Mouse (Mus musculus): ENCODE results near the gene Sftpa1. TPM values are rescaled to one million over a fixed set of nuclear protein-coding genes. Genes with fewer than 3 reads are reported as not detected.

Sftpa1 gene
- polyA plus RNA-seq, 1 experiment from 2014 or later, result 1.5 TPM

GRCm38 (mm10) chr14:41146035-41146434 lies 14.5 kb downstream of the Sftpa1 start:
- no peaks in the 10 kb centered on the region for H3K36me3 ChIP-seq (ENCODE audit: control insufficient read depth, insufficient read depth)
- ATAC-seq (replicated peaks; ENCODE audit: extremely low read depth, insufficient read depth, low FRiP score), result no peak
- H3K27ac ChIP-seq (ENCODE audit: low read length), result no peak overlapping the region
- no peak overlapping the region for H3K4me2 ChIP-seq (ENCODE audit: low read depth, low read length)
- no peak overlapping the region for H3K4me3 ChIP-seq (ENCODE audit: low read length)
- no peaks in the 10 kb centered on the region for H3K9me3 ChIP-seq (replicated peaks; ENCODE audit: control insufficient read depth, low read length)
- no peaks in the 10 kb centered on the region for H3K27me3 ChIP-seq (ENCODE audit: control insufficient read depth, insufficient read depth, low read length)
- no peak overlapping the region for H3K9ac ChIP-seq (ENCODE audit: low read length)
- 43% methylated on average over 6 of the region's 6 CpGs for WGBS
- H3K4me1 ChIP-seq (ENCODE audit: control insufficient read depth, insufficient read depth, low read length), result no peaks in the 10 kb centered on the region

DNA sequence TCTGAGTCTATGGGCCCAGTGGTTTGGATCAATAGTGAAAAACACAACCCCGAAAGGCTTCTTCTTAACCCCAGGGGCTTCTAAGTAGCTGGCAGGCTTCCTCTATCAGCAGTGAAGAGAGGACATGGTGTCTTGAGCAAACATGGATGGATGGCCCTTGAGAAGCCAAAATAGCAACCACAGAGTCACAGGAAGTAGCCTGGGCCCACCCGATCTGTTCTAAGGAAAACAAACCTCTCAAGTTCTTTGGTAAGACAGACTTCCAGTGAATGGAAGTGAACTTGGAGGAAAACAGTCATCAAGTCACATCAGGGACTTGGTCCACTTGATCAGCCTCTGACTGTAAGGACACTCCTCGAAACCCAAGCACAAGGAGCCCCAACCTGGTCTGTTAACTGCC lies 15.3 kb downstream of the Sftpa1 start:
- Histone ChIP-seq H3K36me3 (ENCODE audit: control insufficient read depth, insufficient read depth) (no peaks in the 10 kb centered on the region), H3K27ac (ENCODE audit: low read length) (no peak overlapping the region), H3K9me3 (replicated peaks; ENCODE audit: control insufficient read depth, low read length) (no peaks in the 10 kb centered on the region), H3K4me1 (ENCODE audit: control insufficient read depth, insufficient read depth, low read length) (no peaks in the 10 kb centered on the region), H3K4me2 (ENCODE audit: low read depth, low read length) (no peak overlapping the region), H3K27me3 (ENCODE audit: control insufficient read depth, insufficient read depth, low read length) (no peaks in the 10 kb centered on the region), H3K9ac (ENCODE audit: low read length) (no peak overlapping the region), H3K4me3 (ENCODE audit: low read length) (no peak overlapping the region)
- WGBS, result 75% methylated on average over 3 of the region's 3 CpGs
- no peak for ATAC-seq (replicated peaks; ENCODE audit: extremely low read depth, insufficient read depth, low FRiP score)

DNA sequence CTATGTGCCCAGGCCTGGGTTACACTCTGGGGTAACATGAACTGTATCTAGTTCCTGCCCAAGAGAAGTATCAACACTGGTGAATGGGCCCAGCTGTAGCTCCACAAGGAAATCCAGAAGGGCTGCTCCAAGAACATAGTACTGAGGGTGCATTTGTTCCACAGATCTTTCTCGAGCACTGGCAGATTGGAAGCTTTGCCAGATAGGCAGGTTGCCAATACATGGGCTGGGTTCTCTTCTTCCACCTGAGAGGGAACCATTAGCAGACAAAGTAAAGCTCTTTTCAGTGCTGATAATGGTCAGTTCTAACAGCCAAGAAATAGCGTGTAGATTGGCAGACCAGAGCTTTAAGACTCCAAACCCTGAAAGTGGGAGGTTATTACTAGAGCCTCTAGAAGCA lies 15.8 kb downstream of the Sftpa1 start:
- H3K27me3 ChIP-seq (ENCODE audit: control insufficient read depth, insufficient read depth, low read length), result no peaks in the 10 kb centered on the region
- WGBS, result 35% methylated on average over 2 of the region's 2 CpGs
- H3K9ac ChIP-seq (ENCODE audit: low read length), result no peak overlapping the region
- H3K4me2 ChIP-seq (ENCODE audit: low read depth, low read length), result no peak overlapping the region
- no peak for ATAC-seq (replicated peaks; ENCODE audit: extremely low read depth, insufficient read depth, low FRiP score)
- H3K9me3 ChIP-seq (replicated peaks; ENCODE audit: control insufficient read depth, low read length), result no peaks in the 10 kb centered on the region
- no peak overlapping the region for H3K4me3 ChIP-seq (ENCODE audit: low read length)
- no peaks in the 10 kb centered on the region for H3K36me3 ChIP-seq (ENCODE audit: control insufficient read depth, insufficient read depth)
- H3K27ac ChIP-seq (ENCODE audit: low read length), result no peak overlapping the region
- H3K4me1 ChIP-seq (ENCODE audit: control insufficient read depth, insufficient read depth, low read length), result no peaks in the 10 kb centered on the region

DNA sequence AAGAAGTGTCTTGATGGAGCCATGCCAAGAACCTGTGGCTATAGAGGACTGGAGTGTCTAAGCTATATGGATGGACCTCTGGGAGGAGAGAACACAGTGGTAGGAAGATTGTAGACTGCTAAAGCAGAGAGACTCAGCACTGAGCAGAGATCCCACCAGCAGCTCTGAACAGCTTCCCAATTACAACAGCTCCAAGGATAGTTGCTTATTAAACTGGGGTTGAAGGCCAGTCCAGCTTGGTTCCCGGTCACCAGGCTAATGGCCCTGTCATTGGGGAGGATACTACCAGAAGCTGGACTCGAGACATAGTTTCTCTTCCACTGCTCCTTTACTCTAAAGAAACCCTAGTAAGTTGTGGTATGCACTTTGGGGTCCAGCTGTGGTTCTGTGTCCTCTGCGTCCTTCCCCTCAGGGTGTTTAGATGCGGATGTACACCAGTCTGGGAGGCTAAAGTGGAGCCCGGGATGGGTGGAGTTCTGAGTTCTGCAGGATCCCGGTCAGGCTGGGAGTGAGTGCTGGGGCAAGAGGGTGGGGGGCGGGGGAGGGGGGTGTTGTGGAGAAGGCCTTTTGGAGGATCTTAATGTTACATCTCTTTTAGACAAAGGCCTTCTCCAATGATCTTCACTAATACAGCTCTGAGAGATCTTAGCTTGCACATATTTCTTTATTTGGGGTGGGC lies 19.8 kb downstream of the Sftpa1 start, which contains the start of gene Mbl1:
TSS of gene Mbl1 (plus strand) at position 239 of the 679 bp plus-strand sequence.
- Histone ChIP-seq H3K4me2 (ENCODE audit: low read depth, low read length) (no peak within 1 kb of the TSS), H3K9me3 (replicated peaks; ENCODE audit: control insufficient read depth, low read length) (no peaks in the 10 kb centered on the region), H3K27me3 (ENCODE audit: control insufficient read depth, insufficient read depth, low read length) (0 out of 2 replicates have a peak, but pooled peaks cover 2% of the 10 kb centered on the region), H3K9ac (ENCODE audit: low read length) (no peak within 1 kb of the TSS), H3K4me3 (ENCODE audit: low read length) (no peak within 1 kb of the TSS), H3K27ac (ENCODE audit: low read length) (no peak within 1 kb of the TSS), H3K36me3 (ENCODE audit: control insufficient read depth, insufficient read depth) (no peaks in the 10 kb centered on the region), H3K4me1 (ENCODE audit: control insufficient read depth, insufficient read depth, low read length) (no peaks in the 10 kb centered on the region)
- no peak for ATAC-seq (replicated peaks; ENCODE audit: extremely low read depth, insufficient read depth, low FRiP score)
- WGBS, result 78% methylated on average over 7 of the region's 7 CpGs

DNA sequence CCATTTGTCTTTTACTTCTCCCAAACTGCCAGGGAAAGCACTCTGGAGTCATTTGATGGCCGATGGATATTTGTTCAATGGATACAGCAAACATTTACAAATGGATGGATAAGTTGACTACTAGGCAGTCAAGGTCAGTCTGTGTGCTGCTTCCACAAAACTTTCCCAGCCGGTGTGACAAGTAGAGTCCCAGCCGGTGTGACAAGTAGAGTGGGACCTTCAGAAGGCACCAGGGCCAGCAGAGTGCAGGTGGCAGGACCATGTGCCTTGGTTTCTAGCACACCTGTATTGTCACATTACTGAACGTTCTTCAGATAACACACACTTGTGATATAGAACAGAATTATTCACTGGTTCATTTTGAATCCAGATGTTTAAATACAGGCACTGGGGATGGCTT lies 28.5 kb downstream of the Sftpa1 start:
- H3K9me3 ChIP-seq (replicated peaks; ENCODE audit: control insufficient read depth, low read length), result no peaks in the 10 kb centered on the region
- no peaks in the 10 kb centered on the region for H3K36me3 ChIP-seq (ENCODE audit: control insufficient read depth, insufficient read depth)
- H3K27me3 ChIP-seq (ENCODE audit: control insufficient read depth, insufficient read depth, low read length), result no peaks in the 10 kb centered on the region
- no peak overlapping the region for H3K27ac ChIP-seq (ENCODE audit: low read length)
- no peak overlapping the region for H3K4me3 ChIP-seq (ENCODE audit: low read length)
- no peak for ATAC-seq (replicated peaks; ENCODE audit: extremely low read depth, insufficient read depth, low FRiP score)
- H3K4me2 ChIP-seq (ENCODE audit: low read depth, low read length), result no peak overlapping the region
- 61% methylated on average over 4 of the region's 4 CpGs for WGBS
- 0 out of 2 replicates have a peak, but pooled peaks cover 3% of the 10 kb centered on the region for H3K4me1 ChIP-seq (ENCODE audit: control insufficient read depth, insufficient read depth, low read length)
- H3K9ac ChIP-seq (ENCODE audit: low read length), result no peak overlapping the region

DNA sequence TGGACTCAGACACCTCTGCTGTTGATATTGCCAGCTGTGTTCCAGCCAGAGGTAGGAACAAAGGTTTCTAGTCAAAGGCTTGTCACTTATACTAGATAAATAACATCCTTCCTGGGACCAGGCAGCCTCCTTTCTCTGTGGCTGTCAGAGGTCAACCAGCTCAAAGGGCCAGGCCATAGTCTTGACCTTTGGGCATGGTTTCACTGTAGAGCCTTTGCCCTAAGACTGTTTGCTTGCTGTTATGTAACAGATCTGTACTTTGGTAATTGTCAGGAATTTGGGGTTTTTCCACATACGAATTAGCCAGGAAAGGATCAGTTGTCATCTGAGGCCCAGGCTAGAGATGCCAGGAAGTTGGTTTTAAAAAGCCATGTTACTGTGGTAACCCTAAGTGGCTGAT lies 29.2 kb downstream of the Sftpa1 start:
- peak; percentile 45; the same call in 1 of the 2 replicates for ATAC-seq (replicated peaks; ENCODE audit: extremely low read depth, insufficient read depth, low FRiP score)
- H3K4me3 ChIP-seq (ENCODE audit: low read length), result no peak overlapping the region
- H3K36me3 ChIP-seq (ENCODE audit: control insufficient read depth, insufficient read depth), result no peaks in the 10 kb centered on the region
- H3K9ac ChIP-seq (ENCODE audit: low read length), result no peak overlapping the region
- no peaks in the 10 kb centered on the region for H3K27me3 ChIP-seq (ENCODE audit: control insufficient read depth, insufficient read depth, low read length)
- no peaks in the 10 kb centered on the region for H3K9me3 ChIP-seq (replicated peaks; ENCODE audit: control insufficient read depth, low read length)
- 0 out of 2 replicates have a peak, but pooled peaks cover 3% of the 10 kb centered on the region for H3K4me1 ChIP-seq (ENCODE audit: control insufficient read depth, insufficient read depth, low read length)
- WGBS, result 23% methylated on average over 1 of the region's 1 CpGs
- no peak overlapping the region for H3K27ac ChIP-seq (ENCODE audit: low read length)
- no peak overlapping the region for H3K4me2 ChIP-seq (ENCODE audit: low read depth, low read length)

- no peaks in the 10 kb centered on the region for H3K27me3 ChIP-seq (ENCODE audit: control insufficient read depth, insufficient read depth, low read length)
- no peaks in the 10 kb centered on the region for H3K9me3 ChIP-seq (replicated peaks; ENCODE audit: control insufficient read depth, low read length)
- no peak overlapping the region for H3K27ac ChIP-seq (ENCODE audit: low read length)
- no peak overlapping the region for H3K4me2 ChIP-seq (ENCODE audit: low read depth, low read length)
- ATAC-seq (replicated peaks; ENCODE audit: extremely low read depth, insufficient read depth, low FRiP score), result no peak; the same call in 1 of the 2 replicates
- no peaks in the 10 kb centered on the region for H3K36me3 ChIP-seq (ENCODE audit: control insufficient read depth, insufficient read depth)
- no peak overlapping the region for H3K4me3 ChIP-seq (ENCODE audit: low read length)
- 16% methylated on average over 2 of the region's 2 CpGs for WGBS
- peaks cover 8% of the 10 kb centered on the region; the same call in 1 of the 2 replicates for H3K4me1 ChIP-seq (ENCODE audit: control insufficient read depth, insufficient read depth, low read length)
- H3K9ac ChIP-seq (ENCODE audit: low read length), result no peak overlapping the region
Measured at GRCm38 (mm10) chr14:41162663-41163062, 31.1 kb downstream of the Sftpa1 start.

GRCm38 (mm10) chr14:41167278-41167677 lies 35.7 kb downstream of the Sftpa1 start:
- Histone ChIP-seq H3K4me3 (ENCODE audit: low read length) (no peak overlapping the region), H3K9me3 (replicated peaks; ENCODE audit: control insufficient read depth, low read length) (no peaks in the 10 kb centered on the region), H3K27ac (ENCODE audit: low read length) (no peak overlapping the region), H3K27me3 (ENCODE audit: control insufficient read depth, insufficient read depth, low read length) (no peaks in the 10 kb centered on the region), H3K4me1 (ENCODE audit: control insufficient read depth, insufficient read depth, low read length) (peaks cover 14% of the 10 kb centered on the region), H3K36me3 (ENCODE audit: control insufficient read depth, insufficient read depth) (no peaks in the 10 kb centered on the region), H3K4me2 (ENCODE audit: low read depth, low read length) (no peak overlapping the region), H3K9ac (ENCODE audit: low read length) (no peak overlapping the region)
- 38% methylated on average over 5 of the region's 5 CpGs for WGBS
- no peak for ATAC-seq (replicated peaks; ENCODE audit: extremely low read depth, insufficient read depth, low FRiP score)

DNA sequence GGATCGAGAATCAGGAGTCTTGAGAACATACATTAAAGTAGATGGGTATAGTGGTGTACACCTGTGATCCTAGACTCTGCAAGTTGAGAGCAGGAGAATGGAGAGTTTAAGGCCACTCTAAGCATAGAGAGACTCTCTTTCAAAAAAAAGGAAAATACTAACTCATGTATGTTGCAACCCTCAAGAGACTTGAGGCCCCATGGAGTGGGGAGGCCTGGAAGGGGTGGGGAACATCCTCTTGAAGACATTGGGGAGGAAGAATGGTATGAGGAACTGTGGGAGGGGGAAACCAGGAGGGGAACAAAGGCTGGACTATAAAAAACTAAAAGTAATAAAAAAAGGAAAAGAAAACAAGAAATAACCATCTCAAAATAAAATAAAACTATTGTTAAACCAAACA lies 37.0 kb downstream of the Sftpa1 start:
- Histone ChIP-seq H3K4me1 (ENCODE audit: control insufficient read depth, insufficient read depth, low read length) (peaks cover 14% of the 10 kb centered on the region), H3K27ac (ENCODE audit: low read length) (0 out of 2 replicates have a peak overlapping the region, but pooled peaks have one; percentile 16), H3K9ac (ENCODE audit: low read length) (no peak overlapping the region), H3K36me3 (ENCODE audit: control insufficient read depth, insufficient read depth) (no peaks in the 10 kb centered on the region), H3K9me3 (replicated peaks; ENCODE audit: control insufficient read depth, low read length) (no peaks in the 10 kb centered on the region), H3K27me3 (ENCODE audit: control insufficient read depth, insufficient read depth, low read length) (no peaks in the 10 kb centered on the region), H3K4me2 (ENCODE audit: low read depth, low read length) (no peak overlapping the region), H3K4me3 (ENCODE audit: low read length) (no peak overlapping the region)
- no peak for ATAC-seq (replicated peaks; ENCODE audit: extremely low read depth, insufficient read depth, low FRiP score)
- 81% methylated on average over 1 of the region's 1 CpGs for WGBS
